Mouse (Mus musculus) heart, embryonic 14.5 days (tissue): ENCODE data around the gene Agap3. TPM values are rescaled to one million over a fixed set of nuclear protein-coding genes. Genes with fewer than 3 reads are reported as not detected.

Source experiments
- ATAC-seq: fragments of 200-750 bp; cut with Nextera tagmentation; 2 replicates; pipeline ENCODE4 v1.8.0; 2017; ENCODE audit warnings: low read depth, moderate TSS enrichment; ENCODE audit not compliant: insufficient number of reproducible peaks, insufficient read depth, low FRiP score
- H3K27ac ChIP-seq, 2 experiments: fragments of 200-500 bp in 1 of 2; fragments of 300-500 bp in 1 of 2; sonication (generic) in 1 of 2; replicated peaks in 1 of 2; 2 replicates each; pipeline ENCODE4 v1.5.1; 2012 to 2014; ENCODE audit warnings: low read depth in 2 of 2, low read length in 2 of 2, control low read depth in 1 of 2, mild to moderate bottlenecking in 1 of 2, mixed read lengths in 1 of 2; ENCODE audit not compliant: control insufficient read depth in 1 of 2, insufficient read depth in 1 of 2
- H3K27me3 ChIP-seq: fragments of 300-500 bp; sonication (generic); 2 replicates; pipeline ENCODE4 v1.6.1; 2014; ENCODE audit warnings: mild to moderate bottlenecking, low read length, control low read depth; ENCODE audit not compliant: control insufficient read depth, insufficient read depth
- H3K36me3 ChIP-seq: fragments of 300-500 bp; sonication (generic); 2 replicates; pipeline ENCODE4 v1.6.1; 2014; ENCODE audit warnings: mild to moderate bottlenecking, control low read depth, low read length, mixed read lengths; ENCODE audit not compliant: control insufficient read depth, insufficient read depth
- H3K4me1 ChIP-seq, 2 experiments: fragments of 200-500 bp in 1 of 2; fragments of 300-500 bp in 1 of 2; sonication (generic) in 1 of 2; 2 replicates each; pipeline ENCODE4 v1.6.1; 2012 to 2014; ENCODE audit warnings: low read length in 2 of 2, control low read depth in 1 of 2, mixed read lengths in 1 of 2; ENCODE audit not compliant: control insufficient read depth in 2 of 2, insufficient read depth in 2 of 2
- H3K4me2 ChIP-seq: fragments of 300-500 bp; sonication (generic); 2 replicates; pipeline ENCODE4 v1.6.1; 2014; ENCODE audit warnings: mild to moderate bottlenecking, low read length
- H3K4me3 ChIP-seq, 2 experiments: fragments of 200-500 bp in 1 of 2; fragments of 300-500 bp in 1 of 2; sonication (generic) in 1 of 2; 2 replicates each; pipeline ENCODE4 v1.5.1; 2012 to 2014; ENCODE audit warnings: low read length in 2 of 2, mild to moderate bottlenecking in 2 of 2, control low read depth in 1 of 2, low read depth in 1 of 2, moderate library complexity in 1 of 2; ENCODE audit not compliant: control insufficient read depth in 1 of 2, insufficient read depth in 1 of 2
- H3K9ac ChIP-seq: fragments of 300-500 bp; sonication (generic); 2 replicates; pipeline ENCODE4 v1.6.1; 2014; ENCODE audit warnings: mild to moderate bottlenecking, low read length
- H3K9me3 ChIP-seq: fragments of 300-500 bp; sonication (generic); 2 replicates; pipeline ENCODE4 v1.6.1; 2016; ENCODE audit warnings: low read length, control low read depth; ENCODE audit not compliant: control insufficient read depth
- WGBS: fragments of 180-500 bp; shearing (Covaris S2); extraction: QIAGEN DNeasy Blood & Tissue Kit; methylation state at CpG from one replicate; pipeline ENCODE4 v1.1.7; 2014; 5-methylcytosine and 5-hydroxymethylcytosine counted together
- polyA plus RNA-seq: library from polyadenylated mRNA; unstranded; fragments of >200 nt; fragmentation: Nextera tagmentation; extraction: Ambion mirVana; gene quantifications from 2 replicates; pipeline ENCODE4 v1.2.1, GENCODE M21; 2014

The Agap3 gene
- polyA plus RNA-seq, 1 experiment from 2014 or later, result 36.7 TPM

- no peak overlapping the region for H3K9ac ChIP-seq
- no peaks in the 10 kb centered on the region for H3K27me3 ChIP-seq
- no peak overlapping the region for H3K27ac ChIP-seq
- 87% methylated on average over 16 of the region's 16 CpGs for WGBS
- ATAC-seq, result no peak
- no peaks in the 10 kb centered on the region for H3K4me1 ChIP-seq
- peaks cover 98% of the 10 kb centered on the region for H3K36me3 ChIP-seq
- H3K9me3 ChIP-seq, result no peaks in the 10 kb centered on the region
- no peak overlapping the region for H3K4me2 ChIP-seq
- no peak overlapping the region for H3K4me3 ChIP-seq
Measured at GRCm38 (mm10) chr5:24492546-24493285, 40.7 kb downstream of the Agap3 start.

DNA sequence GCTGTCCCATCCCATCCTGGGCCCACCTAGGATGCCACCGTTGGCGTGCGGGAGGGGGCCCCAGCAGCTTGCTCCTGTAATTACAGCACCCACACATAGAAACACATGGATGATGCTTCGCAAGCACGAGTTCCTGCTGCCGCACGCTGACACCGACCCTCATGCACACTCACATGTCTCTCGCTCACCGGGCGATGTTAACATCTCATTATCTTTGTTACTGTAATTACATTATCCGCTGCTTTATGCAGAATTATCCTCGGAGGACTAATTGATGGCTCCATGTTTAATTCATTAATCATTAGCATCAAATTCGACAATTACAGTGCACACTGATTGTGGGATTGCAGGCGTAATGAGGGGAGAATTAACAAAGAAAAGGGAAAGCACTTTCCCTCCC is 43.0 kb downstream of the Agap3 start:
- Histone ChIP-seq H3K27me3 (no peaks in the 10 kb centered on the region), H3K9ac (no peak overlapping the region), H3K27ac (no peak overlapping the region), H3K4me3 (no peak overlapping the region), H3K9me3 (no peaks in the 10 kb centered on the region), H3K36me3 (peaks cover 98% of the 10 kb centered on the region), H3K4me2 (no peak overlapping the region), H3K4me1 (no peaks in the 10 kb centered on the region; a peak in 1 of 4 replicates)
- no peak for ATAC-seq
- WGBS, result 89% methylated on average over 15 of the region's 15 CpGs

DNA sequence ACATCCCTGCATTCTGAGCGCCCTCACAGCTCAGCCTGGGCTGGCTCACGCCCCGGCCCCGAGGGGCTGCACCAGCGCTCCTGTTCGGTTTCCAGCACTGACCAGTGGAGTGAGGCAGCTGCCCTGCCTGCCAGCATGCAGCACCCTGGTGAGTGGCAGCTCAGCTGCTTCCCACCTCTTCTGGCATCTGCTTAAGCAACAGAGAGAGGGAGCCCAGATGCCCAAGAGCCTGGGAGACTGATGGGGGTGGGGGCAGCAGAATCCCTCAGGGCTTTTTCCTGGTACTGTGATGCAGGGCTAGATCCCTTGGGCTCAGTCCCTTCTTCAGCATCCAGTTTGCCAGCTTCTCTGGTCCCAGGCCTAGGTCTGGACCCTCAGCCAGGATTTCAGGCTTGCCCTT is 44.8 kb downstream of the Agap3 start:
- no peak overlapping the region for H3K9ac ChIP-seq
- no peaks in the 10 kb centered on the region; a peak in 1 of 4 replicates for H3K4me1 ChIP-seq
- no peaks in the 10 kb centered on the region; the same call in 1 of the 2 replicates for H3K27me3 ChIP-seq
- no peak overlapping the region for H3K4me2 ChIP-seq
- peaks cover 98% of the 10 kb centered on the region for H3K36me3 ChIP-seq
- H3K27ac ChIP-seq, result no peak overlapping the region
- no peak for ATAC-seq
- no peak overlapping the region for H3K4me3 ChIP-seq
- whole genome bisulfite sequencing, result 81% methylated on average over 6 of the region's 6 CpGs
- no peaks in the 10 kb centered on the region for H3K9me3 ChIP-seq

DNA sequence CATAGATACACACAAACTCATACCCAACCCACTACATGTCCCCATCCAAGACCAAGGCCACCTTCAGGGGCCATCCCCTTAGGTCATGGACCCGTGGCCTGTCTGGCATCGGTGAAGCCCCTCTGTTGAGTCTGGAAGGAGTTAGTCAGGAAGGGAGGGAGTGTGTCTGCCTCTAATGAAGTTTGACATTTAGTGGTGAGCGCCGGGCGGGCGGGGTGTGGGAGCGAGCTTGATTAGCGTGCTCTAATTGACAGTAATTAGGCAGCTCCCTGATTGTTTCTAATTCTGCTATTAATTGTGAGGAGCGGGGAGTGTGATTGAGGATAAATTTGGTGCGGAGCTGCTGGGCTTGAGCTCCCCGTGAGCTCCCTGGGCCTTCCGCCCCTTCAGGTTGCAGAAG is 45.5 kb downstream of the Agap3 start:
- Histone ChIP-seq H3K9ac (no peak overlapping the region), H3K27ac (no peak overlapping the region), H3K9me3 (no peaks in the 10 kb centered on the region), H3K4me2 (no peak overlapping the region), H3K36me3 (peaks cover 98% of the 10 kb centered on the region), H3K4me3 (no peak overlapping the region), H3K4me1 (no peaks in the 10 kb centered on the region; a peak in 1 of 4 replicates), H3K27me3 (no peaks in the 10 kb centered on the region; the same call in 1 of the 2 replicates)
- no peak for ATAC-seq
- 80% methylated on average over 12 of the region's 12 CpGs for WGBS

GRCm38 (mm10) chr5:24499113-24499512 is 47.1 kb downstream of the Agap3 start:
- no peaks in the 10 kb centered on the region; a peak in 1 of 4 replicates for H3K4me1 ChIP-seq
- no peak overlapping the region for H3K27ac ChIP-seq
- H3K4me2 ChIP-seq, result no peak overlapping the region
- no peak overlapping the region for H3K9ac ChIP-seq
- no peak overlapping the region for H3K4me3 ChIP-seq
- peaks cover 82% of the 10 kb centered on the region for H3K36me3 ChIP-seq
- ATAC-seq, result no peak
- WGBS, result 89% methylated on average over 10 of the region's 10 CpGs
- H3K27me3 ChIP-seq, result peaks cover 4% of the 10 kb centered on the region; the same call in 1 of the 2 replicates
- H3K9me3 ChIP-seq, result no peaks in the 10 kb centered on the region

GRCm38 (mm10) chr5:24500851-24501250 is 48.9 kb downstream of the Agap3 start:
- Histone ChIP-seq H3K9me3 (no peaks in the 10 kb centered on the region), H3K4me3 (no peak overlapping the region), H3K4me1 (no peaks in the 10 kb centered on the region; a peak in 1 of 4 replicates), H3K27me3 (peaks cover 15% of the 10 kb centered on the region; the same call in 1 of the 2 replicates), H3K36me3 (peaks cover 66% of the 10 kb centered on the region), H3K4me2 (no peak overlapping the region), H3K27ac (no peak overlapping the region), H3K9ac (no peak overlapping the region)
- ATAC-seq, result no peak
- 82% methylated on average over 11 of the region's 11 CpGs for WGBS

GRCm38 (mm10) chr5:24502786-24503185 is 50.8 kb downstream of the Agap3 start:
- WGBS, result 59% methylated on average over 4 of the region's 4 CpGs
- no peak overlapping the region for H3K4me3 ChIP-seq
- no peak for ATAC-seq
- H3K27me3 ChIP-seq, result peaks cover 15% of the 10 kb centered on the region; the same call in 1 of the 2 replicates
- H3K9ac ChIP-seq, result no peak overlapping the region
- peaks cover 47% of the 10 kb centered on the region for H3K36me3 ChIP-seq
- no peak overlapping the region for H3K4me2 ChIP-seq
- no peaks in the 10 kb centered on the region; a peak in 1 of 4 replicates for H3K4me1 ChIP-seq
- H3K9me3 ChIP-seq, result no peaks in the 10 kb centered on the region
- H3K27ac ChIP-seq, result no peak overlapping the region
